In genomic region chr16:36934841-36935620, GRCm38 (mm10) we compare ENCODE assay signal across 8 mouse cellular contexts. TPM values are rescaled to one million over a fixed set of nuclear protein-coding genes. Genes with fewer than 3 reads are reported as not detected.
DNase-seq lines count a peak whose midpoint lies in the region; ATAC-seq and TF ChIP-seq lines count a peak whose summit lies in the region.

Gene Hcls1, plus strand, starts transcription at chr16:36934983.

- peaks cover 24% of the 10 kb centered on the region; the same call in 1 of the 2 replicates for H3K36me3 ChIP-seq in kidney, postnatal 0 days (ENCODE audit: insufficient read depth, low read length)
- H3K36me3 ChIP-seq in kidney, embryonic 14.5 days (ENCODE audit: control insufficient read depth, insufficient read depth, low read length) = peaks cover 30% of the 10 kb centered on the region
- peaks cover 9% of the 10 kb centered on the region; the same call in 1 of the 2 replicates for H3K36me3 ChIP-seq in intestine, embryonic 16.5 days (ENCODE audit: control insufficient read depth, insufficient read depth, low read length)
- peaks cover 71% of the 10 kb centered on the region for H3K36me3 ChIP-seq in megakaryocyte, embryonic 14.5 days (replicated peaks; ENCODE audit: low read length)

- H3K4me1 ChIP-seq in kidney, postnatal 0 days (replicated peaks; ENCODE audit: insufficient read depth, low read length) = no peaks in the 10 kb centered on the region
- no peaks in the 10 kb centered on the region for H3K4me1 ChIP-seq in kidney, embryonic 14.5 days (ENCODE audit: control insufficient read depth, insufficient read depth, low read length)
- no peaks in the 10 kb centered on the region for H3K4me1 ChIP-seq in intestine, embryonic 16.5 days (ENCODE audit: control insufficient read depth, insufficient read depth, low read length)
- peaks cover 92% of the 10 kb centered on the region for H3K4me1 ChIP-seq in megakaryocyte, embryonic 14.5 days

- peak; percentile 37 for DNase-seq in kidney, postnatal 0 days (ENCODE audit: low spot score)
- DNase-seq in right cerebral cortex, postnatal 4 days = no peak
- no peak for DNase-seq in retina, postnatal 1 day
- no peak for DNase-seq in frontal cortex, postnatal 36 days (ENCODE audit: low spot score in 2 of 2)

- no peaks in the 10 kb centered on the region for H3K9me3 ChIP-seq in kidney, postnatal 0 days (replicated peaks; ENCODE audit: low read length)
- no peaks in the 10 kb centered on the region for H3K9me3 ChIP-seq in kidney, embryonic 14.5 days (ENCODE audit: control insufficient read depth, low read length)
- no peaks in the 10 kb centered on the region for H3K9me3 ChIP-seq in intestine, embryonic 16.5 days (ENCODE audit: control insufficient read depth, low read length)
- no peaks in the 10 kb centered on the region for H3K9me3 ChIP-seq in megakaryocyte, embryonic 14.5 days

- no peak within 1 kb of the TSS for H3K4me3 ChIP-seq in kidney, postnatal 0 days (replicated peaks; ENCODE audit: low read depth, low read length)
- H3K4me3 ChIP-seq in kidney, embryonic 14.5 days (ENCODE audit: low read length) = no peak within 1 kb of the TSS
- peak within 1 kb of the TSS; percentile 7; the same call in 1 of the 2 replicates for H3K4me3 ChIP-seq in intestine, embryonic 16.5 days (ENCODE audit: low read length)
- H3K4me3 ChIP-seq in megakaryocyte, embryonic 14.5 days (replicated peaks) = peak within 1 kb of the TSS; percentile 92

- WGBS in kidney, postnatal 0 days = 71% methylated on average over 7 of the region's 7 CpGs
- WGBS in kidney, embryonic 14.5 days = 70% methylated on average over 7 of the region's 7 CpGs
- WGBS in intestine, embryonic 16.5 days = 74% methylated on average over 7 of the region's 7 CpGs

- no peak for TF ChIP-seq CTCF in kidney, postnatal 0 days (IDR thresholded peaks at IDR 0.05; ENCODE audit: low read depth)

- no peak for ATAC-seq in kidney, postnatal 0 days (replicated peaks; ENCODE audit: low FRiP score, low read depth)
- no peak for ATAC-seq in kidney, embryonic 14.5 days (ENCODE audit: low FRiP score, low TSS enrichment)
- peak; percentile 76 for ATAC-seq in common myeloid progenitor, adult 5-6 weeks (replicated peaks; ENCODE audit: low read depth, poor library complexity, severe bottlenecking)
- peak; percentile 50 for ATAC-seq in intestine, embryonic 16.5 days

- no peaks in the 10 kb centered on the region for H3K27me3 ChIP-seq in kidney, postnatal 0 days (ENCODE audit: insufficient read depth, low read length)
- H3K27me3 ChIP-seq in kidney, embryonic 14.5 days (ENCODE audit: control insufficient read depth, insufficient read depth, low read length) = no peaks in the 10 kb centered on the region
- H3K27me3 ChIP-seq in intestine, embryonic 16.5 days (replicated peaks; ENCODE audit: control insufficient read depth, insufficient read depth, low read length) = no peaks in the 10 kb centered on the region
- H3K27me3 ChIP-seq in megakaryocyte, embryonic 14.5 days (replicated peaks) = no peaks in the 10 kb centered on the region

- no peak within 1 kb of the TSS for H3K4me2 ChIP-seq in kidney, postnatal 0 days (ENCODE audit: low read length)
- no peak within 1 kb of the TSS for H3K4me2 ChIP-seq in kidney, embryonic 14.5 days (replicated peaks; ENCODE audit: low read depth, low read length)
- peak within 1 kb of the TSS; percentile 7; the same call in 1 of the 2 replicates for H3K4me2 ChIP-seq in intestine, embryonic 16.5 days (ENCODE audit: low read depth, low read length)

- peak within 1 kb of the TSS; percentile 50; the same call in 1 of the 2 replicates for H3K27ac ChIP-seq in kidney, postnatal 0 days
- no peak within 1 kb of the TSS; the same call in 1 of the 2 replicates for H3K27ac ChIP-seq in kidney, embryonic 14.5 days (ENCODE audit: low read depth, low read length)
- peak within 1 kb of the TSS; percentile 53 for H3K27ac ChIP-seq in intestine, embryonic 16.5 days (ENCODE audit: low read length)

- H3K9ac ChIP-seq in kidney, postnatal 0 days (ENCODE audit: low read depth, low read length) = no peak within 1 kb of the TSS
- H3K9ac ChIP-seq in kidney, embryonic 14.5 days (ENCODE audit: low read depth, low read length) = no peak within 1 kb of the TSS
- no peak within 1 kb of the TSS for H3K9ac ChIP-seq in intestine, embryonic 16.5 days (ENCODE audit: low read depth, low read length)

RNA-seq across cellular contexts. Expression of gene Hcls1, which starts in this region (rescaled TPM):
- 4.8 and 4.9 TPM in 2 replicates for polyA plus RNA-seq in kidney, postnatal 0 days (2015; fragmentation: Nextera tagmentation; extraction: Ambion mirVana)
- 2.2 and 2.3 TPM in 2 replicates for polyA plus RNA-seq in kidney, embryonic 14.5 days (2014; fragmentation: Nextera tagmentation; extraction: Ambion mirVana)
- total RNA-seq in common myeloid progenitor, adult 5-6 weeks (2017) = 137 and 146 TPM in 2 replicates
- 18.2 and 20.6 TPM in 2 replicates for polyA plus RNA-seq in intestine, embryonic 16.5 days (2015; fragmentation: Nextera tagmentation; extraction: Ambion mirVana)
- polyA plus RNA-seq in megakaryocyte, embryonic 14.5 days (2012; ENCODE audit: insufficient read depth, low replicate concordance) = 47.6 and 219 TPM in 2 replicates

Comparison
In these comparisons a context has a peak if more than half of its experiments do, and no peak if none do; other contexts are left out.
1. ATAC-seq: peak in common myeloid progenitor, adult 5-6 weeks (single experiment) and intestine, embryonic 16.5 days (single experiment); none in kidney, postnatal 0 days (single experiment) and kidney, embryonic 14.5 days (single experiment).
2. H3K4me3 ChIP-seq: peak in intestine, embryonic 16.5 days (single experiment) and megakaryocyte, embryonic 14.5 days (single experiment); none in kidney, postnatal 0 days (single experiment) and kidney, embryonic 14.5 days (single experiment).